Mouse (Mus musculus) spleen, postnatal 0 days (tissue): ENCODE data around the gene Zfp330. TPM values are rescaled to one million over a fixed set of nuclear protein-coding genes. Genes with fewer than 3 reads are reported as not detected.

Source experiments
- polyA plus RNA-seq: library from polyadenylated mRNA; unstranded; fragments of >200 nt; fragmentation: Nextera tagmentation; extraction: Ambion mirVana; gene quantifications from 2 replicates; pipeline ENCODE4 v1.2.1, GENCODE M21; 2015

Zfp330 gene
- polyA plus RNA-seq = 33.4 and 37.2 TPM in 2 replicates

DNA sequence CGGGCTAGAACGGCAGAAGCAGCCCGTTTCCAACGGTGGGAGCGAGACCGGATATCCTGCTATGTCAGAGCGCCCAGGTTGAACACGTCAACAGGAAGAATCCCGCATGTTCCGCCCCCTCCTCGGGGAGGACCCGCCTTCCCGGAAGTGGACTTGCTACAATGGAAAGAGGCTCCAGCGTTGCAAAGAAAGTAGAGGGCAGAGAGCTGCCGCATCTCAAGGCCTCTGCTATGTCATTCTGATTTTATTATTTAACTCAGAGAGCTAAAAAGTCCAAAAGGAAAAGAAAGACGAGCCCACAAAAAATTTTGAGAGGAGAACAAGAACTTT, at the start of gene Zfp330:
Gene Zfp330 (minus strand): TSS at position 68 of the 330 bp plus-strand sequence.

Other genes with a start within 250 kb of the Zfp330 start
- gene Rnf150, start 89.2 kb upstream of the Zfp330 start, polyA plus RNA-seq = 1.7 and 2.0 TPM in 2 replicates